Mouse (Mus musculus) embryonic fibroblast, embryonic 13.5 days (primary cell): ENCODE results near the gene Tspan9. TPM values are rescaled to one million over a fixed set of nuclear protein-coding genes. Genes with fewer than 3 reads are reported as not detected.

Experiments
- H3K27ac ChIP-seq: 2 replicates; pipeline ENCODE4 v1.5.1; 2012; ENCODE audit warnings: low read length, control low read depth, inconsistent platforms; ENCODE audit not compliant: insufficient read depth
- H3K4me1 ChIP-seq: 2 replicates; pipeline ENCODE4 v1.6.1; 2011; ENCODE audit warnings: low read length; ENCODE audit not compliant: control insufficient read depth, insufficient read depth
- H3K4me3 ChIP-seq: 2 replicates; pipeline ENCODE4 v1.5.1; 2011; ENCODE audit warnings: mild to moderate bottlenecking, control low read depth, low read length; ENCODE audit not compliant: insufficient read depth
- CTCF ChIP-seq: IDR thresholded peaks from 2 replicates; pipeline ENCODE4 v1.5.1; 2011; ENCODE audit warnings: mild to moderate bottlenecking, control low read depth, low read length, moderate library complexity, borderline replicate concordance; ENCODE audit not compliant: insufficient read depth
- POLR2A ChIP-seq: IDR thresholded peaks from 2 replicates; pipeline ENCODE4 v1.6.1; 2011; ENCODE audit warnings: low read depth, mild to moderate bottlenecking, control low read depth, low read length, moderate library complexity
- polyA plus RNA-seq: library from polyadenylated mRNA; stranded (reverse); fragments of >200 nt; gene quantifications from 2 replicates; pipeline ENCODE4 v1.2.4, GENCODE M21; 2011; ENCODE audit warnings: low read depth; ENCODE audit not compliant: missing spikeins, insufficient read length

Tspan9 gene
- polyA plus RNA-seq, 1 experiment: 113 TPM

DNA sequence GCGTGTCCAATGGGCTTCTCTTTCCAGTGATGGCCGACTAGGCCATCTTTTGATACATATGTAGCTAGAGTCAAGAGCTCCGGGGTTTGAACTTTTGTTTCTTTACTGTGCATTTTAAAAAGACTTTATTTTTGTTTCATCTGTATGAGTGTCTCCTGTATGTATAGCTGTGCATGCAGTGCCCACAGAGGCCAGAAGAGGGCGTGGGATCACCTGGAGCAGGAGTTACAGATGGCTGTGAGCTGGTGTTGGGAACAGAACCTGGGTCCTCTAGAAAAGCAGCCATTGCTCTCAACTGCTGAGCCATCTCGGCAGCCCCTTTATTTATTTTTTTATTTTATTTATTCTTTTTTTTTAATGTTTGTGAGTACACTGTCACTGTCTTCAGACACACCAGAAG lies 146.5 kb downstream of the Tspan9 start:
- Histone ChIP-seq H3K27ac (no peak overlapping the region), H3K4me3 (no peak overlapping the region), H3K4me1 (peaks cover 5% of the 10 kb centered on the region)
- TF ChIP-seq POLR2A (no peak), CTCF (no peak)

DNA sequence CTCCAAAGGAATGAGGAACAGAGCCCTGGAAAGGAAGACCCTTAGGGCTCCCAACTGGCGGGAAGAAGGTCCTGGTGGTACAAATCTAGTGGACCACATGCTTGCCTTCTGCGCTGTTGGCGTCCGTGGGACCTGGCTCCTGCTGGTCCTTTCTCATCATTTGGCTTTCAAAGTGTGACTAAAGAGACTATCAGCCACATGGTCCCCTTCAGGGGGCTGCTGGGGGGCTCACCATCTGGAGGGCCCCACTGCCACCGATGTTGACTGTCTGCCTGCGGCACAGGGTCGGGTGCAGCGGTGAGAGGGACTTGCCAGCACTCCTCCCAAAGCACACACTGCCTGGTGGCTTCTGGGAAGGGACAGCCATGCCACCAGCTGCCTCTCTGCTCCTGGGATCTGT lies 150.4 kb downstream of the Tspan9 start:
- Histone ChIP-seq H3K4me1 (peaks cover 9% of the 10 kb centered on the region), H3K27ac (no peak overlapping the region), H3K4me3 (no peak overlapping the region)
- TF ChIP-seq CTCF (no peak), POLR2A (no peak)

DNA sequence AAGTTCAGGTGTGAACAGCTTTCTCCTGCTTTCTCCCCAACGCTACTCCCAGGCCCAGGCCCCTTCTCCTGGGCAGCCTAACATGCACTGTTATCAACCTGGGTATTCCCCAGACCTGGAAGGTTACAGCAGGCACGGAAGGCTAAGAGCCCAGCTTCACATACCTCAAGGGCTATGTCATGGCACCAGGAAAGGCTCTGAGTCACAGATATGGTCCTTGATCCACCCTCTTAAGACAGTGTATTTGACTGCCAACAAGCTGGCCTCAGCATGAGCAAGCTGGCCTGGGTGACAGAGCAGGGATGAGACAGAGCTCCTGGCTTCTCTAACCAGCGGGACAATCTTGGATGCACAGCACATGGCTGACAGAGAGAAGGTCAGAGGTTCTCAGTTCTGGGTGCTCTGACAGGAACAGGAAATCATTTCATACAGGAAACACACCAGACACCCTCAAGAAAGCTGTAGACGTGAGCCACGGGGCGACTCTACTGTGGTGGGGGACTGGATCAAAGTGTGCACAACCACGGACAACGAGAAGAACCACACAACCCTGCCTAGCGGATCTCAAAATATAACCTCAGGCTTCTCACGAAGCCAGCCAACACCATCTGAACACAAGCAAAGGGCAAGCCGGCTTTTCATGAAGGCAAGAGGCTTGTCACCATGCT lies 151.8 kb downstream of the Tspan9 start:
- peak overlapping the region; percentile 12; the same call in 1 of the 2 replicates for H3K27ac ChIP-seq
- H3K4me3 ChIP-seq: no peak overlapping the region
- TF ChIP-seq POLR2A (no peak), CTCF (no peak)
- peaks cover 9% of the 10 kb centered on the region for H3K4me1 ChIP-seq

DNA sequence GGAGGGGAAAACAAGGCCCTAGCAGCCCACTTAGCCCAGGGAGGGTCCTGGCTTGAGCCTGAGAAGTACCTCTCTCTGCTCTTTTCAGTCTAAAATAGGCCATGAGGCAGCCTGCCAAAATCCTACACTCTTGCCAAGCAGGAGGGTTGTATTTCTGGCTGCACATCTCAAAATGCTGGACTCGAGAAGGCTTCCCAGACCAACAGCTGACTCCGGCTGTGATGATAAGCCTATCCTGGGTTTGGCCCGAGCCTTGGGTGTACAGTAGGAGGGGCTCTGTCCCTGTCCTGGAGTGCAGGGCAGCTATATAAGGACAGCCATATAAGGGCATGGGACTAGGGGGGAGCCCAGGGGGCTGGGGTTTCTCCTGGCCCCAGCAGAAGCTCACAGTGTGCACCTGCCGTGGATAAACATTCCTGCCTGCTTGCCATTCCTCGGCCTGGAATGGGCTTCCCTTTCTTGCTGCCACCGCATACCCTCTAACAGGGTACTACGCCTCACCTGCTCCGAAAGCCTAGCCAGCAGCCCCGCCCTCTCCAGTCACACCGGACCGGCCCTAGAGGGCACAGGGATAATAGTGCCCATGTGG lies 153.7 kb downstream of the Tspan9 start:
- Histone ChIP-seq H3K4me3 (no peak overlapping the region), H3K4me1 (peaks cover 9% of the 10 kb centered on the region), H3K27ac (no peak overlapping the region)
- TF ChIP-seq CTCF: no peak
- no peak for TF ChIP-seq POLR2A

DNA sequence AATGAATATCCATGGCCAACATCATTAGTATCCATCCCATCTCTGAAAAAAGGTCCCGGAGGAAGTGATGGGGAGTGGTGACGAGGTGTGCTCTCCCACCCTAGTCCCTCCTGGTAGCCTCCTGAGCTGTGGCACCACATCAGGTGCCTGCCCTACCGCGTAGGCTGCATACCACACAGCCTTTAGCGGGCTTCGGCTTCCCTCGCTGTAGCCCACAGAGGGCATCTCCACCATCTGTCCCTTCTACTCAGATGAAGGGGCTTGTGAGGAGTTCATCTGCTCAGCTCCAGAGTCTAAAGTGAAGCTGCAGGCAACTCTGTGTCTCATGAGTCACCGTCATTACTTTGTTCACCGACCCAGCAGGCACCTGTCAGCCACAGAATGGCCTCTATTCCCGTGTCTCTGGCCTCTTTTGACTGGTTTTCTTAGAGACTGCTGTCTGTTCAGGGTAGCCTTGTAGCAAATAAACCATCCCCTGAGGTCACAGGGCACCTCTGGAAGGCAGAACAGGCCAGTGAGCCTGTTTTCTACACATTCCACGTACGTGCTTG lies 154.4 kb downstream of the Tspan9 start:
- Histone ChIP-seq H3K27ac (no peak overlapping the region), H3K4me1 (peaks cover 9% of the 10 kb centered on the region), H3K4me3 (no peak overlapping the region)
- no peak for TF ChIP-seq POLR2A
- no peak for TF ChIP-seq CTCF

DNA sequence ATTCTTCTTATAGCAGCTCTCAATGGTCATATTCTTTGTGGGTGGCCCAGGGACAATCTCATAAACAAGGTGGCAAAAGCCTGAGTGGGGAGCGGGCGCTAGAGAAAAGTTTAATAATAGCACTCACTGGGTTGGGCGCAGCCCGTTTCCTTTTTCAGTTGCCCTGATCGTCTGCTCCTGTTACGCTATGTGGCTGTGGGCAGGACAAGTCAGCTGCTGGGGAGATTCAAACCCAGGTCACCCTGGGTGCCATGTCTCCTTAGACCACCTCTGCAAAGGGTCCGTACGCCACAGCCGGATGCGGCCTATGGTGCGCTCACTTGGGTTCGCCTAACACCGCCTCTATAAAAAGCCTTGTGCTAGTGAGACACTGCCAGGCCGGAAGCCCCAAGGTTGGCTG lies 156.0 kb downstream of the Tspan9 start:
- H3K27ac ChIP-seq: no peak overlapping the region
- no peak for TF ChIP-seq POLR2A
- TF ChIP-seq CTCF: no peak

DNA sequence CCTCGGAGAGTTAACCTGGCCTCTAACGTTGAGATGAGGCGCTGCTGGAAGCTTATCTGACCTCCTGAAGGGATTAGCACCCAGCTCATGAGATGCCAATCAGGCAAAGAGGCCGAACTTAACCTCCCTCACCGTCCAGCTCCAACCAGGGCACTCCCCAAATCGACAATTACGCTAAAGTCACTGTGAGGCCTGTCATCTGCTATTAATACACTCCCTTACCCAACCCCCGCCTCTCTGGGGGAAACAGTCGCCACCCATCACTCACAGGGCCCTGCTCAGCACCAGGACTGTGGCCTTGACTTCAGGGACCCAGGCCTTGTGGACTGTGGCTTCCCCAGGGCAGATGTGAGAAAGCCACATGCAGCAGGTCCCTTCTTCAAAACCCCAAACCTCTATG lies 157.0 kb downstream of the Tspan9 start:
- H3K4me1 ChIP-seq: no peaks in the 10 kb centered on the region
- H3K4me3 ChIP-seq: no peak overlapping the region
- no peak for TF ChIP-seq POLR2A
- no peak for TF ChIP-seq CTCF
- H3K27ac ChIP-seq: no peak overlapping the region

More for the DNA sequence above, 156.0 kb downstream of the Tspan9 start:
- Histone ChIP-seq H3K4me1 (peaks cover 9% of the 10 kb centered on the region), H3K4me3 (no peak overlapping the region)

DNA sequence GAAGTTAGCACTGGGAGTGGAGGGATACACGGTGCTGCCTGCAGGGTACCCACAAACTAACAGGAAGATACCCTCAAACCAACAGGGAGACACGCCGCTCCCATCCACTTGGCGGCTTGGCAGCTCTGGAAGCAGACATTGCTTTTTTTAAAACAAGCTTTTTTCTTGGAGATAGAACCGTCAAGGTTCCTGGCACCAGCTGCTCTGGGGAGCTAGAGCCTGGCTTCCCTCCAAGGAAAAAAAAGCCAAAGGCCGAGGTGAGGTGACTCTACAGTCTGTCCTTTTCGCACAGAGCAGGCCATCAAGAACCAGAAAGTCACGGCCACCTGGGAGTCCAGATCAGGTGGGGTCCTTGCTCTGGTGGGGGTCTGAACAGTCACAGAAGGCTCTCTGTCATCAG lies 162.2 kb downstream of the Tspan9 start:
- Histone ChIP-seq H3K4me1 (no peaks in the 10 kb centered on the region), H3K4me3 (no peak overlapping the region), H3K27ac (no peak overlapping the region)
- TF ChIP-seq POLR2A (no peak), CTCF (no peak)

DNA sequence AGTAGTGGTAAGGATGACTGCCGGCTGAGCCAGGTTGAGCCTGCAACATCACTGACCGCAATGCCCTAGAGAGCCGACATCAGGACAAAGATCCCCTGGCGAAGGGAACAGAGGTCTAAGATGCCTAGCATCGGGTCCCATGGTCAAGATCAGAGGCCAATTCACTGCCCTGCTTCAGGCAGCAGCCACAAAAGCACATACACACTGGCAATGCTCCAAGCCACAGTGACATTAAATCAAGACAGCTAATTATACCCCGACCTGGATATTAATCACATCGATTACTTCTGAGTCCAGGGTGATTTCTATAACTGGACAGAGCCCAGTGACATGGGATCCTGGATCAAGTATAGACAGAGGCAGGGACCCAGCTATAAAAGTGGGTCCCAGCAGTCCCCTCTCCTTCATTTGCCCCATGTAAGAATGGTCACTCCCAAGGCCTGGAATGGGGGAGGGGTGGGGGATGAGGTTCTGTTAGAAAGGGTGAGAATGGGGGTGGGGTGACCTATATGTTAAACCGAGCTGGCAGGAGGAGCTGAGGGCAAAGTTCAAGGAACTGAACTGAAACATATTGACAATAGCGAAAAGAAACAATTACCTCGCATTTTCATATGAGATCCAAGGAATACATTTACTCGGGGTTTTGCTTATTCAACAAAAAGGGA lies 162.9 kb downstream of the Tspan9 start:
- TF ChIP-seq CTCF (no peak), POLR2A (no peak)
- no peaks in the 10 kb centered on the region for H3K4me1 ChIP-seq
- H3K27ac ChIP-seq: no peak overlapping the region

DNA sequence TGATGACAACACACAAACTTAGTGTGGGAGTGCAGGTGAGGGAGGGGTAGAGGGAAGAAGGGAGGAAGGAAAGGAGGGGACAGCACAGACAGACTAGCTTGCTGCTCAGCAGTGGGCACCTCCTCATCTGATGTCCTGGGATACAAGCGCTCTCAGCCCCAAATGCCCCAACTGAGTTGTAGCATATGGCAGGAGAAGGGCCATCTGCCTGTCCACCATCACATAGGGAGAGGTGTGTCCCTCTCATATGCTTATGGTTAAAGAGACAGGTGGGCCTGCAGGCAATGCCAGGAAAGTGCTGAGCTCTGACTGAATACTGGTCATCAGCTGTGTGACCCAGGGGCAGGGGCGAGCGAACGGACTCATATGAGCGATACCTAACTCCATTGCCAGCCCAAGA lies 163.6 kb downstream of the Tspan9 start:
- TF ChIP-seq CTCF (no peak), POLR2A (no peak)
- H3K4me1 ChIP-seq: no peaks in the 10 kb centered on the region

More for the DNA sequence above, 162.9 kb downstream of the Tspan9 start:
- no peak overlapping the region for H3K4me3 ChIP-seq

More for the DNA sequence above, 163.6 kb downstream of the Tspan9 start:
- no peak overlapping the region for H3K4me3 ChIP-seq
- H3K27ac ChIP-seq: no peak overlapping the region
